Mouse (Mus musculus): ENCODE data around the gene Olfr845. TPM values are rescaled to one million over a fixed set of nuclear protein-coding genes. Genes with fewer than 3 reads are reported as not detected.

Olfr845 gene
- total RNA-seq (2021) = not detected
- long read RNA-seq, experiment 1 = 0 reads
- long read RNA-seq, experiment 2 = 0 reads

DNA sequence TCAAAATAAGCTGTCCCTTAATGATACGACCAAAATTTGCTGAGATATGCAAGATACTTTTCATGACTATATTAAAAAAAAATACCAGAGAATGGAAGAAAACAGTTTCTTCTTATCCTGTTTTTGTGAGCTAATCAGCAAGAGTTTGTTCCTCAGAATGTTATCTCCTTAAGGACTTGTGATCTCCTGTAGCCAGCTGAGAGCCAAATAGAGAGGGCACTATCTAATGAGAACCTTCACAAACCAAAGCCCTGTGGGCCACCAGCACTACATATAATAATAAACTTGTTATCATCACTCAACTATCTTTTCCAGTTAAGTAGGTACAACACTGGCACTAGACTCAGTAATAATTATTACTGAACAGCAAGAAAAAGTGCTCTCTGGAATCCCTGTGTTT, at the start of gene Olfr845:
Olfr845 (plus strand) TSS at position 301 of the 400 bp plus-strand sequence.
- DNase-seq = no peak
- intact Hi-C loops (cut with DNase I; ENCODE audit: low total_unique reads) = no loop called here

DNA sequence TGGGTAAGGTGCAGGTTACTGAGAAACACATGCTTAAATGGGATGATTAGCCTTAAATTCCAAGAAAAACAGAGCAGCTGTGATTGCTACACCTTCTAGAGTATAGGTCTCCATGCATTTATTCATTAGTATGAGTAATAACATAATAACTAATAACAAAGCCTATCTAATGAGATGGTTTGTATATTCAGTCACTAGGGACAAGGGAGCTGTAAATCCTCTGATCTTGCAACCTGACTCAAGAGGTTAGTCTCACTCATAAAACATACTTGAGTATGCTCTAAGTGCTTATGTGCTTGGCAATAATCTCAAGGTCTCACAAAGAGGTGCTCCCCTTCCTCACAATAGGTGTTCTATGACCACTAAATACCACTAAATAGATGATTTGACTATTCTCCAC, 20.2 kb upstream of the Olfr845 start, which contains the start of gene Olfr844:
Olfr844 (plus strand) TSS at position 301 of the 400 bp plus-strand sequence.
- no peak for DNase-seq
- intact Hi-C loops (cut with DNase I; ENCODE audit: low total_unique reads) = no loop called here

DNA sequence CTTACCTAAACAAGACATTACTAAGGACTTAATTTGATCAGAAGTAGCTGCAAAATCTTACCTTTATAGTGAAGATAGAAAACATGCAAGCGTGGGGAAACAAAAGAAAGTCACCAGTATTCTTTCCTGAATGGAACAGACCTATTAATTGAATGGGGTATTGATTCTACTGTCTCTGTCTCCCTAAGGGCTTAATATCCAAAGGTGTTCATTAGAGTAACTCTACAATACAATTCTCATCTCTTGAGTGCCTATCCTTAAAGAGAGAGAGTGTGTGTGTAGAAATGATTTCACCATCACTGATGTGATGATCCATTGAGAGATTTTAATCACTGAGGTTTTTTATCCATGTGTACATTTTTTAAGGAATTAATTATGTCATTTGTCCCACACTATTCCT, 27.6 kb downstream of the Olfr845 start, which contains the start of gene Olfr846:
Olfr846 (minus strand) TSS at position 101 of the 400 bp plus-strand sequence.
- no peak for DNase-seq
- intact Hi-C loops (cut with DNase I; ENCODE audit: low total_unique reads) = no loop called here

DNA sequence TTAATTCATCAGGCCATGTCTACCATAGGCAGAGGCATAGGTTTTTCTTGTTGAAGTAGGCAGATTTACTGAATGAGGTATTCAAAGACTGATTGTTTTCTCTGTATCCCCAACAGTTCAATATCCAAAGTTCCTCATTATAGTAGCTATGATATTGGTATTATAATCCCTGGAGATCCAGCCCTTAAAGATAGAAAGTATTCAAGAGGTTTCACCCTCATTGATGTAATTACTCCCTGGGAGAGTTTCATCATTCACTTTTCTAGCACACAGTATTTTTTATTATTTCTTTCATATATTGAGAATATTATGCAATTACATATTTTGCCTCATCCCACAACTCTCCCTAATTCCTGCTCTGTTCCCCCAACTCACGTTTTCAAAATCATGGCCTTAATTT, 42.3 kb downstream of the Olfr845 start, which contains the start of gene Olfr847:
Olfr847 (minus strand) TSS at position 101 of the 400 bp plus-strand sequence.
- intact Hi-C loops (cut with DNase I; ENCODE audit: low total_unique reads) = no loop called here
- DNase-seq = no peak

Other genes with a start within 250 kb of the Olfr845 start
- gene Olfr836, start 216.1 kb upstream of the Olfr845 start, total RNA-seq (2021) = not detected
- gene Olfr837, start 200.1 kb upstream of the Olfr845 start, total RNA-seq (2021) = not detected
- gene Olfr839-ps1, start 159.1 kb upstream of the Olfr845 start, total RNA-seq (2021) = not detected
- not detected for gene Olfr843, start 84.5 kb upstream of the Olfr845 start, total RNA-seq (2021)
- not detected for gene Olfr844, start 20.1 kb upstream of the Olfr845 start, total RNA-seq (2021)
- gene Olfr846, start 27.5 kb downstream of the Olfr845 start, total RNA-seq (2021) = not detected
- not detected for gene Olfr847, start 42.2 kb downstream of the Olfr845 start, total RNA-seq (2021)
- not detected for gene Olfr849, start 103.8 kb downstream of the Olfr845 start, total RNA-seq (2021)
- not detected for gene Olfr850, start 141.8 kb downstream of the Olfr845 start, total RNA-seq (2021)
- gene Olfr851, start 156.8 kb downstream of the Olfr845 start, total RNA-seq (2021) = not detected
- not detected for gene Olfr853, start 204.6 kb downstream of the Olfr845 start, total RNA-seq (2021)
- not detected for gene Olfr854, start 230.9 kb downstream of the Olfr845 start, total RNA-seq (2021)
- not detected for gene Olfr855, start 246.2 kb downstream of the Olfr845 start, total RNA-seq (2021)

All from gastrocnemius, postnatal 14 days (tissue).